9 mouse cellular contexts compared by ENCODE assay signal in genomic region chr19:42315914-42316313, GRCm38 (mm10).
DNase-seq lines count a peak whose midpoint lies in the region; ATAC-seq and TF ChIP-seq lines count a peak whose summit lies in the region.
"Had no signal": no experiment of that assay in that cellular context is flagged by ENCODE, and none has a peak within 500 bp of the region (broad histone marks: within the 10 kb centered on the region; RNA-seq: fewer than 3 reads in every experiment).

No protein-coding gene starts in this region.

- no peaks in the 10 kb centered on the region for H3K36me3 ChIP-seq in E14TG2a.4 (ENCODE audit: insufficient read depth, low read length)
- H3K36me3 ChIP-seq in forebrain, embryonic 10.5 days (replicated peaks): no peaks in the 10 kb centered on the region
- no peaks in the 10 kb centered on the region for H3K36me3 ChIP-seq in lung, embryonic 15.5 days
- H3K36me3 ChIP-seq: heart, embryonic 13.5 days had no signal

- no peak overlapping the region for H3K9ac ChIP-seq in lung, embryonic 15.5 days
- H3K9ac ChIP-seq: heart, embryonic 13.5 days had no signal

- H3K4me3 ChIP-seq in E14TG2a.4 (replicated peaks; ENCODE audit: low read length): 0 out of 2 replicates have a peak overlapping the region, but pooled peaks have one; percentile 55
- no peak overlapping the region for H3K4me3 ChIP-seq in forebrain, embryonic 10.5 days
- H3K4me3 ChIP-seq in lung, embryonic 15.5 days: no peak overlapping the region
- H3K4me3 ChIP-seq: heart, embryonic 13.5 days had no signal

- H3K9me3 ChIP-seq in E14TG2a.4 (ENCODE audit: low read length): no peaks in the 10 kb centered on the region
- H3K9me3 ChIP-seq in forebrain, embryonic 10.5 days: no peaks in the 10 kb centered on the region
- no peaks in the 10 kb centered on the region for H3K9me3 ChIP-seq in lung, embryonic 15.5 days
- H3K9me3 ChIP-seq: heart, embryonic 13.5 days had no signal

- no peak overlapping the region for H3K4me2 ChIP-seq in lung, embryonic 15.5 days
- H3K4me2 ChIP-seq: heart, embryonic 13.5 days had no signal

- H3K4me1 ChIP-seq in E14TG2a.4 (replicated peaks; ENCODE audit: low read depth, low read length): peaks cover 88% of the 10 kb centered on the region
- H3K4me1 ChIP-seq in forebrain, embryonic 10.5 days: peaks cover 51% of the 10 kb centered on the region
- H3K4me1 ChIP-seq in lung, embryonic 15.5 days: peaks cover 12% of the 10 kb centered on the region

- peak; percentile 73 for DNase-seq in brain, embryonic 18.5 days (ENCODE audit: low read depth, low spot score)
- DNase-seq in forebrain, embryonic 10.5 days (ENCODE audit: extremely low spot score, low spot score): peak; percentile 86
- DNase-seq in heart, postnatal 14 days: peak; percentile 61 to 79
- peak; percentile 16 for DNase-seq in large intestine, adult 2 months (ENCODE audit: low read depth, low spot score)
- DNase-seq in ovary, postnatal 36 days (ENCODE audit: low spot score): peak; percentile 70
- peak; percentile 67 for DNase-seq in thymus, postnatal 25 days

- peaks cover 22% of the 10 kb centered on the region for H3K27me3 ChIP-seq in E14TG2a.4 (ENCODE audit: insufficient read depth, low read length)
- H3K27me3 ChIP-seq in forebrain, embryonic 10.5 days (ENCODE audit: poor library complexity, severe bottlenecking): peaks cover 61% of the 10 kb centered on the region
- peaks cover 18% of the 10 kb centered on the region for H3K27me3 ChIP-seq in lung, embryonic 15.5 days

- 6% methylated on average over 1 of the region's 1 CpGs for WGBS in forebrain, embryonic 10.5 days
- WGBS in large intestine, adult 2 months: 0% methylated on average over 1 of the region's 1 CpGs
- 0% methylated on average over 1 of the region's 1 CpGs for WGBS in lung, embryonic 15.5 days

- 0 out of 2 replicates have a peak overlapping the region, but pooled peaks have one; percentile 35 for H3K27ac ChIP-seq in forebrain, embryonic 10.5 days
- H3K27ac ChIP-seq in lung, embryonic 15.5 days: no peak overlapping the region
- H3K27ac ChIP-seq: heart, embryonic 13.5 days had no signal

- intact Hi-C loops in heart, postnatal 14 days (cut with DNase I): loop anchor here (2.0 to 10.0 kb wide), 3 partner anchors 129 to 429 kb away; no protein-coding TSS in a partner anchor

- TF ChIP-seq CTCF in E14TG2a.4 (conservative IDR thresholded peaks at IDR 0.05; ENCODE audit: low read length): peak; percentile 87

- ATAC-seq in lung, embryonic 15.5 days (ENCODE audit: borderline replicate concordance, extremely low read depth, low FRiP score, low TSS enrichment): peak; percentile 68

Comparison
In these comparisons a context has a peak if more than half of its experiments do, and no peak if none do; other contexts are left out.
1. DNase-seq: peak in every context shown above with its lines; median percentile 86 in forebrain, embryonic 10.5 days; 73 in brain, embryonic 18.5 days; 70 in heart, postnatal 14 days; 70 in ovary, postnatal 36 days; 67 in thymus, postnatal 25 days; 16 in large intestine, adult 2 months.